Mouse (Mus musculus): ENCODE results near the gene Ostf1. TPM values are rescaled to one million over a fixed set of nuclear protein-coding genes. Genes with fewer than 3 reads are reported as not detected.

Gene Ostf1
- polyA plus RNA-seq, 1 experiment from 2014 or later, result 85.8 TPM

Other genes starting within 250 kb of the Ostf1 start
- 7.6 and 10.7 TPM in 2 replicates for gene Nmrk1, start 127 bp upstream of the Ostf1 start, polyA plus RNA-seq (2014; fragmentation: Nextera tagmentation; extraction: Ambion mirVana)
- gene Carnmt1, start 38.9 kb upstream of the Ostf1 start, polyA plus RNA-seq (2014; fragmentation: Nextera tagmentation; extraction: Ambion mirVana), result 30.9 and 31.8 TPM in 2 replicates
- 32.4 and 36.5 TPM in 2 replicates for gene D030056L22Rik, start 81.4 kb upstream of the Ostf1 start, polyA plus RNA-seq (2014; fragmentation: Nextera tagmentation; extraction: Ambion mirVana)
- gene Trpm6, start 118.2 kb upstream of the Ostf1 start, polyA plus RNA-seq (2014; fragmentation: Nextera tagmentation; extraction: Ambion mirVana), result 0.15 and 0.31 TPM in 2 replicates